Mouse (Mus musculus): ENCODE data around the gene Fam193b. TPM values are rescaled to one million over a fixed set of nuclear protein-coding genes. Genes with fewer than 3 reads are reported as not detected.

Fam193b gene
- polyA plus RNA-seq, 1 experiment from 2014 or later, result 22.9 TPM

DNA sequence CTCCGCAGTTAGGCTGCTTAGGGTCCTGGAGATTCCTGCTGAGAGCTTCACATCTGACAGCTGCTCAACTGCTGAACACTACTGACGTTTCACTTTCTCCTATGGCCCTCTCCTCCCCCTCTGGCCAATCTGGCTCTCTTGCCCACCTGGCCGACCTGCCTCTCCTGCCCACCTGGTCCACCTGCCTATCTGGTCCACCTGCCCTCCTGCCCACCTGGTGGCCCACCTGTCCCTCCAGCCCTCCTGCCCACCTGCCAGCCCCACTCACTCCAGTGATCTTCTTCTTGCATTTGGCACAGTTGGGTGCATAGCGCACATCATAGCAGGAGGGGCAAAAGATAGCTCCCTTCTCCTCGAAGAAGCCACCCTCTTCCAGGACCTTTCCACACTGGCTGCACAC lies 66.5 kb downstream of the Fam193b start:
- Histone ChIP-seq H3K4me3 (replicated peaks) (no peak overlapping the region), H3K4me2 (replicated peaks) (no peak overlapping the region), H3K36me3 (peaks cover 45% of the 10 kb centered on the region), H3K27me3 (replicated peaks) (no peaks in the 10 kb centered on the region), H3K9me3 (no peaks in the 10 kb centered on the region), H3K27ac (no peak overlapping the region), H3K9ac (no peak overlapping the region), H3K4me1 (replicated peaks) (no peaks in the 10 kb centered on the region)
- ATAC-seq, result no peak
- 89% methylated on average over 5 of the region's 5 CpGs for WGBS

DNA sequence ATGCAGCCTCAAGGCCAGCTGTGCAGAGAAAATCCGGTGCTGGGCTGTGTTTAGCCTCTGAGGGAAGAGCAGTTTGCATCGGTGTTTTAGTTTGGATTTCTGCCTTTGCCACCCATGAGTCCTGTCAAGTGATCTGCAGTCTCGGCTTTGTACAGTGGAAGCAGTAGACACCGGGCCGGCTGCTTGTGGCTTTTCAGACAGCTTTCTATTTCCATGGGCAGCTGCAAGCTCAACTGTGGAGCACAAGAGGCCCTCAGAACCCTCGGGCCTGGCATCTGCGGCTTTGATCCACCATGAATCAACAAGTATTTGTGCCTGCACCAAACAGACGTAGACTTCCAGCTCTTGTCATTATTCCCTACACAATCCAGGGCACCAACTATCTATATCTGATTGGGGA lies 68.5 kb downstream of the Fam193b start:
- H3K27ac ChIP-seq, result no peak overlapping the region
- no peak overlapping the region for H3K4me3 ChIP-seq (replicated peaks)
- peaks cover 36% of the 10 kb centered on the region for H3K36me3 ChIP-seq
- no peaks in the 10 kb centered on the region for H3K4me1 ChIP-seq (replicated peaks)
- no peak overlapping the region for H3K4me2 ChIP-seq (replicated peaks)
- no peaks in the 10 kb centered on the region for H3K9me3 ChIP-seq
- no peaks in the 10 kb centered on the region for H3K27me3 ChIP-seq (replicated peaks)
- WGBS, result 88% methylated on average over 8 of the region's 8 CpGs
- ATAC-seq, result no peak
- no peak overlapping the region for H3K9ac ChIP-seq

DNA sequence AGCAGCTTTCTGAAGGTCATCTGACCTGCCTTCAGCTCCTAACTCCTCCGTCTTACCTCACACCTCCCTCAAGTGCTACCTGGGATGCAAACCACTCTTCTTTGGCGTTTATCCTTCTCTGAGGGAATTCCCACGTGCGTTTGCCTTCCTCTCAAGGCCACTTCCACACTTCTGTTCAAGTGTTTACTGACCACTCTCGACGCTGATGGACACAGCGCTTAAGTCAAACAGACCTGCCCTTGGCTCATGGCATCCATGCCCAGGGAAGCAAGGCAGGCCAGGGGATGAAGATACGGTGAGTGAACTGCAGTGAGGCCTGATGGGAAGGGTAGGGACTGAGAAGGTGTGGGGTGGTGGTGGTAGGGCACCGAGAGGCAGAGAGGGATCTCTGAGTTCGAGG lies 70.3 kb downstream of the Fam193b start:
- no peak for ATAC-seq
- no peak overlapping the region for H3K9ac ChIP-seq
- 68% methylated on average over 10 of the region's 10 CpGs for WGBS
- H3K27ac ChIP-seq, result no peak overlapping the region
- H3K36me3 ChIP-seq, result peaks cover 27% of the 10 kb centered on the region
- H3K4me2 ChIP-seq (replicated peaks), result no peak overlapping the region
- peaks cover 5% of the 10 kb centered on the region; the same call in 1 of the 2 replicates for H3K4me1 ChIP-seq (replicated peaks)
- H3K27me3 ChIP-seq (replicated peaks), result no peaks in the 10 kb centered on the region
- H3K9me3 ChIP-seq, result no peaks in the 10 kb centered on the region
- no peak overlapping the region for H3K4me3 ChIP-seq (replicated peaks)

DNA sequence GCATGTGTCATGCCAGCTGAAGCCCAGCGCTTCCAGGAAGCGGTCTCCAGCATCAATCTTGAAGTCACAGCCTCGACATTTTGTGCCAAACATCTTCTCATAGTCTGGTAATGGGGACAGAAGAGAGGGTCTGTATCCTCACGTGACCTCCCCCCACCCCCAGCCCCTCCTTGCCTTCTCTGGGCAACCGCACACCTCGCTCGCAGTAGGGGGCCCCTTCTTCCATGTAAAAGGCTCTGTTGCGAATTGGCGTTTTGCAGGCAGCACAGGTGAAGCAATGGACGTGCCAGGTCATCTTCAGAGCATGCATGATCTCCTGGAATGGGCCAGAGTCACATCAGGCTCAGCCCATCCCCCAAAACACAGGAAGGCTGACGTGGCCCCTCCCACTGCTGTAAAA lies 72.0 kb downstream of the Fam193b start:
- no peak overlapping the region for H3K9ac ChIP-seq
- WGBS, result 56% methylated on average over 11 of the region's 11 CpGs
- H3K27me3 ChIP-seq (replicated peaks), result no peaks in the 10 kb centered on the region; the same call in 1 of the 2 replicates
- no peak overlapping the region for H3K27ac ChIP-seq
- peaks cover 13% of the 10 kb centered on the region; the same call in 1 of the 2 replicates for H3K36me3 ChIP-seq
- no peak overlapping the region for H3K4me2 ChIP-seq (replicated peaks)
- H3K9me3 ChIP-seq, result no peaks in the 10 kb centered on the region
- no peak overlapping the region for H3K4me3 ChIP-seq (replicated peaks)
- H3K4me1 ChIP-seq (replicated peaks), result peaks cover 15% of the 10 kb centered on the region
- no peak for ATAC-seq

DNA sequence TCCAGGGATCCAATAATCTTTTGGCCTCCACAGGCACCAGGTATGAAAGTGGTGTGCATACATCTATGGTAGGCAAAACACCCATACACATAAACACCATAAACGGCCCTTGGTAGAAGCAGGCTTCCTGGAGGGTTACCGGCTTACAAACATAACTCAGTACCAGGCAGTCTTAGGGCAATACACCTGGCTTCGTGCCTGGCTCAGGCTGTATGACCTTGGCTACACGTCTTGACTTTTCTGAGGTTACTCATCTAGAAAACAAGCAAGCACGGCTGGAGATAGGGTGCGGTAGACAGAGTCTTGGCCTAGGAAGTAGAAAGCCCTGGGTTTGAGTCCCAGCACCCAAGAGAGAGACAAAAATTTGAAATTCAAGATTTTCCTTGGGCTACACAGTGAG lies 74.3 kb downstream of the Fam193b start:
- no peak overlapping the region for H3K4me2 ChIP-seq (replicated peaks)
- WGBS, result 78% methylated on average over 6 of the region's 6 CpGs
- H3K9ac ChIP-seq, result no peak overlapping the region
- no peaks in the 10 kb centered on the region; the same call in 1 of the 2 replicates for H3K36me3 ChIP-seq
- no peaks in the 10 kb centered on the region; the same call in 1 of the 2 replicates for H3K27me3 ChIP-seq (replicated peaks)
- no peak overlapping the region for H3K27ac ChIP-seq
- H3K9me3 ChIP-seq, result no peaks in the 10 kb centered on the region
- peaks cover 15% of the 10 kb centered on the region for H3K4me1 ChIP-seq (replicated peaks)
- H3K4me3 ChIP-seq (replicated peaks), result no peak overlapping the region
- no peak for ATAC-seq

DNA sequence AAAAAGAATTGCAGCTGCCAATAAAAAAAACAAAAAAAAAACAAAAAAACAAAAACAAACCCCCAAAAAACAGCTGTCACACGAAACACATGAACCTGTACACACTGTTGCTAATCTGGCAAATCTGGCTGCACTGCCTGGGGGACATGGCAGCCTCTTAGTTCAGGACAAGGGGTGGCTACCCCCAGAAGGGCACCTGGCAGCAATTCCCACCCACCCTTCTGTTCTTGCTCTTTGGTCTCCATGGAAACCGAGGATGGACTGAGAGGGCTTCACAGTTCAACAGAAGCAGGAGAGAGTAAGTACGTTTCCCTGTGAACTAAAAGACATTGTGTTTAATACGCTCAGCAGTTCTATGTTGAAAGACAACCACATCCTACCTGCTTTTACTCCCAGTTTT lies 75.2 kb downstream of the Fam193b start:
- H3K36me3 ChIP-seq, result no peaks in the 10 kb centered on the region; the same call in 1 of the 2 replicates
- no peak for ATAC-seq
- no peak overlapping the region; the same call in 1 of the 2 replicates for H3K4me2 ChIP-seq (replicated peaks)
- H3K4me3 ChIP-seq (replicated peaks), result no peak overlapping the region
- no peak overlapping the region for H3K27ac ChIP-seq
- H3K27me3 ChIP-seq (replicated peaks), result no peaks in the 10 kb centered on the region; the same call in 1 of the 2 replicates
- 46% methylated on average over 4 of the region's 4 CpGs for WGBS
- H3K4me1 ChIP-seq (replicated peaks), result peaks cover 15% of the 10 kb centered on the region
- H3K9me3 ChIP-seq, result no peaks in the 10 kb centered on the region
- H3K9ac ChIP-seq, result no peak overlapping the region

DNA sequence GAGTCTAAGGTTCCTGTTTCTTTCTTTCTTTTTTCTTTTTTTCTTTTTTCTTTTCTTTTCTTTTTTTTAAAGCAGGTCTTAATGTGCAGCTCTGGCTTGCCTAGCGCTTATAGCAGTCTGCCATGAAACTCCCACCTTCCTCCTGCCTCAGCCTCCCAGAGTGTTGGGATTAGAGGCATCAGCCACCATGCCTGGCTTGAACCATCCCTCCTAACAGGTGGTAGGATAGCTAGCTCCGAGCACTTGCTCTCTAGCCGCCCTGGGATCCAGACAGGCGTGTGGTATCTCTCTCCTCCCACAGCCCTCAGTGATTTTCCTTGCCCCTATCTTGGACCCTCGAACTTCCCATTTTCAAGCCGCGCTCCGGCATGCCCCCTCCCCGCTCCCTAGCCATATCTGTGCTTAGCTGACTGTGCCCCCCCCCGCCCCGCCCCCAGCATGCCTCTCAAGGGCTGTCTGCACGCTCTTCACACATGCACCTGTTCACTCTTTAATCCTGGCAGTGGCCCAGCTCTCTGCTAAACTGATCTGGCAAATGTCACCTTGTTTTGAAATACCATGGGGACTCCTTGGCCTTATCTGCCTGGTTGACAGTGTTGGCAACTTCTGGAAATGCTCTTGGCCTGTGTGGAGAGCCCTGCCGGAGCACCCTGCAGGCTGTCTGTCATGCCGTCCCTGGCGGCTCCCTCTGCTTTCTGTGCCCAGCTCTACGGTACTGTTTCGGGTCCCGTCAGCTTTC lies 75.9 kb downstream of the Fam193b start:
- WGBS, result 18% methylated on average over 18 of the region's 18 CpGs
- ATAC-seq, result peak; percentile 56
- no peak overlapping the region for H3K9ac ChIP-seq
- no peaks in the 10 kb centered on the region; the same call in 1 of the 2 replicates for H3K36me3 ChIP-seq
- H3K27ac ChIP-seq, result no peak overlapping the region
- H3K9me3 ChIP-seq, result no peaks in the 10 kb centered on the region
- no peaks in the 10 kb centered on the region; the same call in 1 of the 2 replicates for H3K27me3 ChIP-seq (replicated peaks)
- 0 out of 2 replicates have a peak overlapping the region, but pooled peaks have one; percentile 3 for H3K4me2 ChIP-seq (replicated peaks)
- peaks cover 15% of the 10 kb centered on the region for H3K4me1 ChIP-seq (replicated peaks)
- H3K4me3 ChIP-seq (replicated peaks), result no peak overlapping the region

DNA sequence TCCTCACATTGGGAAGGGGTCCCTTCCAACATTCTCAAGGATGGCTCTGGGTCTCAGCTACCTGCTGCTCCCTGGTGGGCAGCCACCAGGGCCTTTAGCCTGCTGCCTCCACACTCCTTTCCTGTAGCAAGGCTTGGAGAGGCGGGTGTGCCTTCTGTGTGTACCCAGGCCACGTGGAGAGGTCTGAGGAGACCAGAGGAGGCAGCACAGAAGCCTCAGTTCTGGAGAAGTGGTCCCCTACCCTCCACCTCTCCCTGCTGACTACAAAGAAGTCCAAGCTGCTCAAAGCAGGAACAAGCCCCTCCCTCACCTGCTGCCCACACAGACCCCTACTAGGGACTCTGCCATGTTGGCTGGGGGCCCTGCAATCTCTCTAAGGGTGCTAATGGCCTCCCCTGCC lies 76.7 kb downstream of the Fam193b start:
- no peak overlapping the region for H3K27ac ChIP-seq
- H3K36me3 ChIP-seq, result no peaks in the 10 kb centered on the region
- no peak for ATAC-seq
- WGBS, result 29% methylated on average over 2 of the region's 2 CpGs
- peaks cover 15% of the 10 kb centered on the region for H3K4me1 ChIP-seq (replicated peaks)
- H3K9me3 ChIP-seq, result no peaks in the 10 kb centered on the region
- no peak overlapping the region for H3K4me3 ChIP-seq (replicated peaks)
- no peak overlapping the region for H3K9ac ChIP-seq
- H3K27me3 ChIP-seq (replicated peaks), result no peaks in the 10 kb centered on the region; the same call in 1 of the 2 replicates
- no peak overlapping the region for H3K4me2 ChIP-seq (replicated peaks)

Other genes starting within 250 kb of the Fam193b start
- 83.2 and 101 TPM in 2 replicates for gene Rab24, start 249.2 kb downstream of the Fam193b start, polyA plus RNA-seq (2015; fragmentation: Nextera tagmentation; extraction: Ambion mirVana)
- 22.3 and 26.0 TPM in 2 replicates for gene Mxd3, start 241.3 kb downstream of the Fam193b start, polyA plus RNA-seq (2015; fragmentation: Nextera tagmentation; extraction: Ambion mirVana)
- 121 and 128 TPM in 2 replicates for gene Lman2, start 208.3 kb downstream of the Fam193b start, polyA plus RNA-seq (2015; fragmentation: Nextera tagmentation; extraction: Ambion mirVana)
- 0.85 and 1.2 TPM in 2 replicates for gene Rgs14, start 201.4 kb downstream of the Fam193b start, polyA plus RNA-seq (2015; fragmentation: Nextera tagmentation; extraction: Ambion mirVana)
- not detected in 2 replicates for gene Slc34a1, start 172.9 kb downstream of the Fam193b start, polyA plus RNA-seq (2015; fragmentation: Nextera tagmentation; extraction: Ambion mirVana)
- not detected in 2 replicates for gene Pfn3, start 155.9 kb downstream of the Fam193b start, polyA plus RNA-seq (2015; fragmentation: Nextera tagmentation; extraction: Ambion mirVana)
- 1.8 TPM in 2 replicates for gene F12, start 144.3 kb downstream of the Fam193b start, polyA plus RNA-seq (2015; fragmentation: Nextera tagmentation; extraction: Ambion mirVana)
- 38.3 and 38.7 TPM in 2 replicates for gene Grk6, start 126.0 kb downstream of the Fam193b start, polyA plus RNA-seq (2015; fragmentation: Nextera tagmentation; extraction: Ambion mirVana)
- gene Prr7, start 106.9 kb downstream of the Fam193b start, polyA plus RNA-seq (2015; fragmentation: Nextera tagmentation; extraction: Ambion mirVana), result 0.24 and 0.28 TPM in 2 replicates
- gene Dbn1, start 83.0 kb downstream of the Fam193b start, polyA plus RNA-seq (2015; fragmentation: Nextera tagmentation; extraction: Ambion mirVana), result 103 and 109 TPM in 2 replicates
- 187 and 195 TPM in 2 replicates for gene Pdlim7, start 57.4 kb downstream of the Fam193b start, polyA plus RNA-seq (2015; fragmentation: Nextera tagmentation; extraction: Ambion mirVana)
- gene Dok3, start 41.8 kb downstream of the Fam193b start, polyA plus RNA-seq (2015; fragmentation: Nextera tagmentation; extraction: Ambion mirVana), result 3.1 and 3.6 TPM in 2 replicates
- gene Ddx41, start 34.5 kb downstream of the Fam193b start, polyA plus RNA-seq (2015; fragmentation: Nextera tagmentation; extraction: Ambion mirVana), result 50.9 and 51.0 TPM in 2 replicates
- 110 and 122 TPM in 2 replicates for gene Tmed9, start 2.6 kb upstream of the Fam193b start, polyA plus RNA-seq (2015; fragmentation: Nextera tagmentation; extraction: Ambion mirVana)
- gene B4galt7, start 28.8 kb upstream of the Fam193b start, polyA plus RNA-seq (2015; fragmentation: Nextera tagmentation; extraction: Ambion mirVana), result 21.7 and 23.2 TPM in 2 replicates
- gene Caml, start 51.9 kb upstream of the Fam193b start, polyA plus RNA-seq (2015; fragmentation: Nextera tagmentation; extraction: Ambion mirVana), result 41.6 and 46.9 TPM in 2 replicates
- 31.4 and 31.5 TPM in 2 replicates for gene Ddx46, start 63.9 kb upstream of the Fam193b start, polyA plus RNA-seq (2015; fragmentation: Nextera tagmentation; extraction: Ambion mirVana)
- gene B230219D22Rik, start 122.0 kb upstream of the Fam193b start, polyA plus RNA-seq (2015; fragmentation: Nextera tagmentation; extraction: Ambion mirVana), result 45.2 and 46.2 TPM in 2 replicates
- 65.8 and 68.9 TPM in 2 replicates for gene Txndc15, start 143.5 kb upstream of the Fam193b start, polyA plus RNA-seq (2015; fragmentation: Nextera tagmentation; extraction: Ambion mirVana)
- 68.6 and 71.8 TPM in 2 replicates for gene Pcbd2, start 156.2 kb upstream of the Fam193b start, polyA plus RNA-seq (2015; fragmentation: Nextera tagmentation; extraction: Ambion mirVana)
- gene Catsper3, start 213.4 kb upstream of the Fam193b start, polyA plus RNA-seq (2015; fragmentation: Nextera tagmentation; extraction: Ambion mirVana), result not detected in 2 replicates

All from intestine, embryonic 15.5 days (tissue).